25 mouse cellular contexts compared by ENCODE assay signal in the genomic region with DNA sequence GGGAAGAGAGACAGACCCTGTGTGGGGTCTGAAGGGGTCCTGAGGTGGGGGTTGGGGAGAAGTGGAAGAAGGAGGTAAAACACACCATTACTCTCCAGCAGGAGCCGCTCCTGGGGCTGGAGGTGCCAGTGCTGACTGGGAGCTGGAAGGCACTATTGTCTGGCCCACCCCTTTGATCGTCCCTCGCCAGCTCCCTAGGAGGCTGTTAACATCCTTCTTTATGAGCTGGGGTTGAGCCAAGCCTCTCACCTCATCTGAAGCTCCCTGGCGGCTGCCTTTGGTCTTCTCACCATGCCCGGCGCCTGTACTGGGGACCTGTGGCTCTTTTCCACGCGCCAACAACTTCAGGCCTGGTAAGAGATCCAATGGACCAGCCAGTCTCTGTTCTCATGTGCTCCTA. TPM values are rescaled to one million over a fixed set of nuclear protein-coding genes. Genes with fewer than 3 reads are reported as not detected.
DNase-seq lines count a peak whose midpoint lies in the region; ATAC-seq and TF ChIP-seq lines count a peak whose summit lies in the region.
"Had no signal": no experiment of that assay in that cellular context is flagged by ENCODE, and none has a peak within 500 bp of the region (broad histone marks: within the 10 kb centered on the region; RNA-seq: fewer than 3 reads in every experiment).

No protein-coding gene starts in this region.

- TF ChIP-seq POLR2A in limb, embryonic 14.5 days (IDR thresholded peaks at IDR 0.05; ENCODE audit: borderline replicate concordance, extremely low read depth, insufficient read depth, insufficient read length) = no peak

- peaks cover 68% of the 10 kb centered on the region for H3K27me3 ChIP-seq in heart, embryonic 13.5 days (replicated peaks)
- H3K27me3 ChIP-seq in neural tube, embryonic 12.5 days (replicated peaks) = peaks cover 4% of the 10 kb centered on the region; the same call in 1 of the 2 replicates
- no peaks in the 10 kb centered on the region for H3K27me3 ChIP-seq in embryonic facial prominence, embryonic 11.5 days (ENCODE audit: control insufficient read depth, insufficient read depth, low read length)
- H3K27me3 ChIP-seq in limb, embryonic 14.5 days (ENCODE audit: control insufficient read depth, insufficient read depth, low read length) = no peaks in the 10 kb centered on the region
- no peaks in the 10 kb centered on the region for H3K27me3 ChIP-seq in midbrain, embryonic 16.5 days (ENCODE audit: control insufficient read depth, insufficient read depth, low read depth, low read length)
- H3K27me3 ChIP-seq: forebrain, embryonic 15.5 days; stomach, embryonic 15.5 days had no signal

- 30% methylated on average over 8 of the region's 8 CpGs for WGBS in heart, embryonic 13.5 days
- 16% methylated on average over 8 of the region's 8 CpGs for WGBS in neural tube, embryonic 12.5 days
- 39% methylated on average over 8 of the region's 8 CpGs for WGBS in embryonic facial prominence, embryonic 11.5 days
- WGBS in limb, embryonic 14.5 days = 17% methylated on average over 8 of the region's 8 CpGs
- WGBS in midbrain, embryonic 16.5 days = 25% methylated on average over 8 of the region's 8 CpGs

- H3K4me3 ChIP-seq in heart, embryonic 13.5 days = no peak overlapping the region
- H3K4me3 ChIP-seq in neural tube, embryonic 12.5 days = no peak overlapping the region
- H3K4me3 ChIP-seq in embryonic facial prominence, embryonic 11.5 days (ENCODE audit: low read depth, low read length) = no peak overlapping the region
- no peak overlapping the region for H3K4me3 ChIP-seq in limb, embryonic 14.5 days (replicated peaks; ENCODE audit: low read length)
- no peak overlapping the region for H3K4me3 ChIP-seq in midbrain, embryonic 16.5 days (ENCODE audit: low read depth, low read length)
- H3K4me3 ChIP-seq: forebrain, embryonic 15.5 days; heart, embryonic 15.5 days; stomach, embryonic 15.5 days had no signal

- no peaks in the 10 kb centered on the region for H3K9me3 ChIP-seq in heart, embryonic 13.5 days
- H3K9me3 ChIP-seq in neural tube, embryonic 12.5 days = no peaks in the 10 kb centered on the region
- no peaks in the 10 kb centered on the region for H3K9me3 ChIP-seq in embryonic facial prominence, embryonic 11.5 days (replicated peaks; ENCODE audit: control insufficient read depth, low read length)
- no peaks in the 10 kb centered on the region for H3K9me3 ChIP-seq in limb, embryonic 14.5 days (ENCODE audit: control insufficient read depth, low read length)
- no peaks in the 10 kb centered on the region for H3K9me3 ChIP-seq in midbrain, embryonic 16.5 days (replicated peaks; ENCODE audit: control insufficient read depth, low read length, poor library complexity, severe bottlenecking)
- H3K9me3 ChIP-seq: forebrain, embryonic 15.5 days; heart, embryonic 15.5 days; stomach, embryonic 15.5 days had no signal

- intact Hi-C loops in heart, postnatal 14 days (cut with DNase I) = no loop called here

- no peaks in the 10 kb centered on the region for H3K36me3 ChIP-seq in heart, embryonic 13.5 days
- H3K36me3 ChIP-seq in neural tube, embryonic 12.5 days = no peaks in the 10 kb centered on the region
- no peaks in the 10 kb centered on the region for H3K36me3 ChIP-seq in embryonic facial prominence, embryonic 11.5 days (replicated peaks; ENCODE audit: control insufficient read depth, insufficient read depth, low read depth, low read length)
- H3K36me3 ChIP-seq in limb, embryonic 14.5 days (ENCODE audit: control insufficient read depth, insufficient read depth, low read length) = no peaks in the 10 kb centered on the region
- H3K36me3 ChIP-seq in midbrain, embryonic 16.5 days (ENCODE audit: control insufficient read depth, insufficient read depth, low read length) = no peaks in the 10 kb centered on the region
- H3K36me3 ChIP-seq: forebrain, embryonic 15.5 days; heart, embryonic 15.5 days; stomach, embryonic 15.5 days had no signal

- no peak overlapping the region for H3K27ac ChIP-seq in heart, embryonic 13.5 days (replicated peaks)
- H3K27ac ChIP-seq in neural tube, embryonic 12.5 days = no peak overlapping the region
- no peak overlapping the region for H3K27ac ChIP-seq in embryonic facial prominence, embryonic 11.5 days (replicated peaks; ENCODE audit: low read depth, low read length)
- H3K27ac ChIP-seq in limb, embryonic 14.5 days (replicated peaks; ENCODE audit: low read depth, low read length) = no peak overlapping the region
- H3K27ac ChIP-seq in midbrain, embryonic 16.5 days (ENCODE audit: low read length) = no peak overlapping the region
- H3K27ac ChIP-seq: forebrain, embryonic 15.5 days; heart, embryonic 15.5 days; stomach, embryonic 15.5 days had no signal

- peaks cover 10% of the 10 kb centered on the region; the same call in 1 of the 2 replicates for H3K4me1 ChIP-seq in heart, embryonic 13.5 days
- H3K4me1 ChIP-seq in neural tube, embryonic 12.5 days = peaks cover 24% of the 10 kb centered on the region
- H3K4me1 ChIP-seq in embryonic facial prominence, embryonic 11.5 days (ENCODE audit: control insufficient read depth, insufficient read depth, low read length) = peaks cover 7% of the 10 kb centered on the region; the same call in 1 of the 2 replicates
- H3K4me1 ChIP-seq in limb, embryonic 14.5 days (ENCODE audit: control insufficient read depth, insufficient read depth, low read length) = peaks cover 16% of the 10 kb centered on the region
- no peaks in the 10 kb centered on the region for H3K4me1 ChIP-seq in midbrain, embryonic 16.5 days (ENCODE audit: control insufficient read depth, insufficient read depth, low read length)

- DNase-seq in heart, postnatal 14 days = no peak
- DNase-seq in neural tube, embryonic 10.5 days (ENCODE audit: extremely low spot score, low spot score) = no peak
- no peak for DNase-seq in embryonic facial prominence, embryonic 11.5 days (ENCODE audit: low spot score)
- peak; percentile 38 for DNase-seq in limb, embryonic 14.5 days (ENCODE audit: low spot score)
- no peak for DNase-seq in right cerebral cortex, postnatal 4 days
- DNase-seq: adrenal gland, postnatal 36 days; B cell, adult 2 months; cerebellum, adult 11-12 months; cerebellum, postnatal 25 days; embryo, embryonic 11 days; kidney, adult 2 months; kidney, postnatal 4 days; lung, adult 2 months; right cerebral cortex, postnatal 14 days; thymus, adult 18-20 months; thymus, postnatal 4 days had no signal

- ATAC-seq in heart, embryonic 13.5 days (ENCODE audit: extremely low read depth, insufficient number of reproducible peaks, low FRiP score, low TSS enrichment) = no peak
- ATAC-seq in neural tube, embryonic 12.5 days (ENCODE audit: low FRiP score, low read depth) = no peak
- no peak for ATAC-seq in embryonic facial prominence, embryonic 11.5 days (replicated peaks; ENCODE audit: insufficient number of reproducible peaks, low FRiP score, low TSS enrichment, low read depth)
- ATAC-seq in limb, embryonic 14.5 days (ENCODE audit: low FRiP score, low read depth) = 0 out of 2 replicates have a peak, but pooled peaks have one; percentile 19
- no peak for ATAC-seq in midbrain, embryonic 16.5 days
- ATAC-seq: forebrain, embryonic 15.5 days; Patski had no signal

- peak overlapping the region; percentile 25; the same call in 1 of the 2 replicates for H3K9ac ChIP-seq in heart, embryonic 13.5 days
- H3K9ac ChIP-seq in neural tube, embryonic 12.5 days = no peak overlapping the region
- H3K9ac ChIP-seq in embryonic facial prominence, embryonic 11.5 days (replicated peaks; ENCODE audit: low read length) = peak overlapping the region; percentile 15; the same call in 1 of the 2 replicates
- no peak overlapping the region for H3K9ac ChIP-seq in limb, embryonic 14.5 days (ENCODE audit: low read depth, low read length, severe bottlenecking)
- H3K9ac ChIP-seq in midbrain, embryonic 16.5 days (ENCODE audit: low read depth, low read length) = no peak overlapping the region
- H3K9ac ChIP-seq: forebrain, embryonic 15.5 days; heart, embryonic 15.5 days; stomach, embryonic 15.5 days had no signal

- H3K4me2 ChIP-seq in heart, embryonic 13.5 days = no peak overlapping the region
- 0 out of 2 replicates have a peak overlapping the region, but pooled peaks have one; percentile 16 for H3K4me2 ChIP-seq in neural tube, embryonic 12.5 days (replicated peaks)
- H3K4me2 ChIP-seq in embryonic facial prominence, embryonic 11.5 days (ENCODE audit: low read depth, low read length) = no peak overlapping the region
- H3K4me2 ChIP-seq in limb, embryonic 14.5 days (replicated peaks; ENCODE audit: low read depth, low read length, severe bottlenecking) = no peak overlapping the region; the same call in 1 of the 2 replicates
- no peak overlapping the region for H3K4me2 ChIP-seq in midbrain, embryonic 16.5 days (ENCODE audit: low read length)
- H3K4me2 ChIP-seq: forebrain, embryonic 15.5 days; heart, embryonic 15.5 days; liver, embryonic 11.5 days; stomach, embryonic 15.5 days had no signal

RNA-seq across cellular contexts. Expression of gene Ngfr, which starts 34.9 kb away (rescaled TPM):
- polyA plus RNA-seq in heart, embryonic 13.5 days (2015; fragmentation: Nextera tagmentation; extraction: Ambion mirVana) = 3.3 and 4.9 TPM in 2 replicates
- 1 to 10 TPM; 1.1 to 2.0 TPM for total RNA-seq in heart, postnatal 14 days (2021)
- polyA plus RNA-seq in neural tube, embryonic 12.5 days (2016; fragmentation: Nextera tagmentation; extraction: Ambion mirVana) = 106 and 125 TPM in 2 replicates
- polyA plus RNA-seq in embryonic facial prominence, embryonic 11.5 days (2014; fragmentation: Nextera tagmentation; extraction: Ambion mirVana) = 13.7 and 13.9 TPM in 2 replicates
- polyA plus RNA-seq in limb, embryonic 14.5 days (2012; rRNA removed) = 52.7 and 74.9 TPM in 2 replicates
- polyA plus RNA-seq in limb, embryonic 14.5 days (2014; fragmentation: Nextera tagmentation; extraction: Ambion mirVana) = 30.4 and 32.3 TPM in 2 replicates
- 10.2 and 10.8 TPM in 2 replicates for polyA plus RNA-seq in midbrain, embryonic 16.5 days (2015; fragmentation: Nextera tagmentation; extraction: Ambion mirVana)
- total RNA-seq: hematopoietic stem cell, adult 5-6 weeks had no signal

RNA-seq across cellular contexts. Expression of gene Phb, which starts 44.3 kb away (rescaled TPM):
- polyA plus RNA-seq in heart, embryonic 13.5 days (2015; fragmentation: Nextera tagmentation; extraction: Ambion mirVana) = 241 and 267 TPM in 2 replicates
- total RNA-seq in heart, postnatal 14 days (2021) = 100 to 1,000 TPM; 338 to 341 TPM
- 197 and 200 TPM in 2 replicates for polyA plus RNA-seq in neural tube, embryonic 12.5 days (2016; fragmentation: Nextera tagmentation; extraction: Ambion mirVana)
- polyA plus RNA-seq in embryonic facial prominence, embryonic 11.5 days (2014; fragmentation: Nextera tagmentation; extraction: Ambion mirVana) = 244 and 253 TPM in 2 replicates
- 209 and 309 TPM in 2 replicates for polyA plus RNA-seq in limb, embryonic 14.5 days (2012; rRNA removed)
- 226 and 227 TPM in 2 replicates for polyA plus RNA-seq in limb, embryonic 14.5 days (2014; fragmentation: Nextera tagmentation; extraction: Ambion mirVana)
- 195 and 197 TPM in 2 replicates for polyA plus RNA-seq in midbrain, embryonic 16.5 days (2015; fragmentation: Nextera tagmentation; extraction: Ambion mirVana)

Comparison
In these comparisons a context has a peak if more than half of its experiments do, and no peak if none do; other contexts are left out.
1. H3K9ac ChIP-seq: peak in heart, embryonic 13.5 days (single experiment) and embryonic facial prominence, embryonic 11.5 days (single experiment); none in neural tube, embryonic 12.5 days (single experiment), limb, embryonic 14.5 days (single experiment) and midbrain, embryonic 16.5 days (single experiment).